Mouse (Mus musculus): ENCODE measurements at regions not wholly inside any gene's neighbourhood (a gene's known extent, or its start where the extent isn't known, plus 50 kb on each side); places are given as distances from the start of the nearest gene placed in this dataset.

GRCm38 (mm10) chr16:30736662-30737326, 137.3 kb downstream of the Fam43a start:
- DNase-seq: peak in 1 of 2 experiments; percentile 63

DNA sequence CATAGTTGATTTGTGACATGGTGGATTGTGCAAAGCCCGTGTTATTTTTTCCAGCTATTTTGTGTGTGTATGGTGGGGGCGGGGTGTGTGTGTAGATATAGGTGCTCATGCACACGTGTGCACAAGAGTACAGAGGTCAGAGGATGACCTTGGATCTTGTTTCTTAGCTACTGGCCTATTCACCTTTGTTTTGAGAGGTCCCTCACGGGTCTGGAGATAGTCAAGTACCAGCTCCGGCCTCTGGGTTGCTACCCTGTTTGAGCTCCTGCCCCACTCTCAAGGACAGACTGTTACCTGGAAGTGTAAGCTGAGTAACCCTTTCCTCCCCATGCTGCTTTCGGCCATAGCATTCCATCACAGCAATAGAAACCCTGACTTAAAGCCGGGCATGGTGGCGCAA, 138.0 kb downstream of the Fam43a start:
- DNase-seq: peak in 1 of 2 experiments; percentile 37

- DNase-seq: no peak
Observed at GRCm38 (mm10) chr16:30739651-30740050, 140.1 kb downstream of the Fam43a start.

DNA sequence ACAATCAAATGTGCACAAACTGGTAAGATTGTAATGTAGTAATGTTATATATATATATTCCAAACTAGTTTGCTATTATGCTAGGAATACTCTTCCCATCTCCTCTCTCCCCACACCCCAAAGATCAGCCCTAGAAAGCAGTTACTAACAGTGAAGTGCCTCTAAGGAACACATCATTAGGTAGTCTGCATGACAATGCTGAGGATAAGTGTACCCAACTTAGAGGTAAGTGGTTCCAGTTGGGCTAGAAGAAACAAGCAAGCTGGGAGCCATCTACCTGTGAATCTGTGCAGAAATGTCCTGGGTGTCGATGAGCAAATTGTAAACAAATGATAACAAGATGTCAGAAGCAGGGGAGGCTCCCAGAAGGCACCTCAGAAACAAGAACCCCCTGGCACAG, 141.7 kb downstream of the Fam43a start:
- DNase-seq: no peak

- peak in 1 of 2 experiments; percentile 51 for DNase-seq
Observed at GRCm38 (mm10) chr16:30742474-30742873, 143.0 kb downstream of the Fam43a start.

- no peak for DNase-seq
Observed at GRCm38 (mm10) chr16:30743566-30743965, 144.0 kb downstream of the Fam43a start.

DNA sequence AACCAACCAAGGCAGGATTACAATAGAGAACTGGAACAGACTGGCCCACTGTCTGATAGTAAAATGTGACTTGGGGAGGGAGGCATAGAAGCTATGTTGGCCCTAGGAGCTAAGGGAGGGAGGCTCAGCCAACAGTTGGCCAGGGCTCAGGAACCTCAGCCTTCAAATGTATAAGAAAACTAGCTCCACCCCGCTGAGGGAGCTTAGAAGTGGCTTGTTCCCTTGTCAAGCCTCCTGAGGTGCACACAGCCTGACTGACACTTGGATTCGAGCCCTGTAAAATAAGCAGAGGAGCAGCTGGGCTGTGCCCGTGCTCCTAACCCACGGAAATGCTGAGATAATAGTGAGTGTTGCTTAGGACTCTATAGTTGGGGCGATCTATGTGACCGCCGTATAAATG, 144.7 kb downstream of the Fam43a start:
- DNase-seq: no peak

DNA sequence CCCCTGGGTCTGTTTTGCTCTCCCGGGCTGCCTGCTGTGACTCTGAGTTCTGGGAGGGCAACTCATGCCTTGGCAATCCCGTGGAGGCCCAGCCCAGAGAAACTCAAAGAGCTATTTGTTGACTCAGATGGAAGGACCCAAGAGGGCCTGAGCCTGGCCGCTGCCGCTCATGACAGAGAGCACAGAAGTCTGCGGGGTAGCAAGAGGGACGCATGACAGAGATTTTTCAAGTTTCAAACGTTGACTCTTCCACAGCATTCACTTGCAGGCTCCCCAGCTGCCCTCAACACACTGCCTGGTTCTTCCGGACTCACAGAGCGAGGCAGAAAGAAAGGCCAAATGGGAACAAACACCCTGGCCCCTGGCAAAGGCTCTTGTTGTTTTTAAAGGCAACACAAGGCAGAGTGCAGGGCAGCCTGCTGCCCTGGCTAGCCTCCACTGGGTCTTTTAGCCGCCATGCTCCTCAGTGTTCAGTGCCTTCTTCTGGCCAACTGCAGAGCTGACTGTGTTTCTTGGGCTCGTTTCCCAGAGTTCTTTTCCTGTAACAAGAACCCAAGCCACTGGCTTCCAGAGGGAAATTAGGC, 146.2 kb downstream of the Fam43a start:
- DNase-seq: peak; percentile 53 to 70

DNA sequence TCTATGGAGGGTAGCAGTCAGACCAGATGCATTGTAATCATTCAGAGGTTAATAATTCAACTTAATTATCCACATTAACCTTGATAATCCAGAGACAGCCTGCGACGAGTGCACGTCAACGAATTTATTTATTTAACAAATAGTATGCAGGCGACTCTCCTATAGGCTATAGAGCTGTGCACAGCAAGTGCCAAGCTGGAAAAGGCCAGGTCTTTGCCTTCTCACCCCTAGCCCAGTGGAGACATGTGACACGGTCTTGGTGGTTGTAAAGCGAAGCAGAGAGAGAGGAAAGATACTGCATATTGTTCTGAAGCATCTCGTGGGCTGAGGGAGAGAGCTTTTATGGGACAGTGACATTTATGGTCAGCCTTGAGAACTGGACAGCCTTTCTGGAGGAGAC, 146.7 kb downstream of the Fam43a start:
- DNase-seq: no peak

DNA sequence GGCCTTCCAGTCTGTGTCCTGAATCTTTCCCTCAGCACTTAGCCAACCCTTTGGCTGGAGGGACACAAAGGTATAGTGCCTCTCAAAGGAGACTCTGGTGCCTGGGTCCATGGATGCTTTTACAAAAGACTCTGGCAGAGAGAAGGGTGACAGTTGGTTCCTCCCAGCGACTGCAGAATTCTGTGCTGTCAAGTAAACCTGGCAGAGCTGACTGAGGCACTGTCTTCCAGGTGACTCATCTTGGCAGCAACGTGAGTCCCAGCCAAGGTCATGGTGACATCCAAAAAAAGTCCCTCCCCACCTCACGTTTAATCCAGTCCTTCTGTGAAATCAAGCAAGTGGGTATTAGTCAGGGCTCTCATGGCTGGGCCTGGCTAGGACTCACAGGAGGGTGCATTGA, 150.3 kb downstream of the Fam43a start:
- no peak for DNase-seq

- no peak for DNase-seq
Observed at GRCm38 (mm10) chr16:30755771-30756170, 156.2 kb downstream of the Fam43a start.

GRCm38 (mm10) chr16:30756678-30757077, 157.2 kb downstream of the Fam43a start:
- peak in 1 of 2 experiments; percentile 36 for DNase-seq

GRCm38 (mm10) chr16:30757556-30757955, 158.0 kb downstream of the Fam43a start:
- DNase-seq: no peak

DNA sequence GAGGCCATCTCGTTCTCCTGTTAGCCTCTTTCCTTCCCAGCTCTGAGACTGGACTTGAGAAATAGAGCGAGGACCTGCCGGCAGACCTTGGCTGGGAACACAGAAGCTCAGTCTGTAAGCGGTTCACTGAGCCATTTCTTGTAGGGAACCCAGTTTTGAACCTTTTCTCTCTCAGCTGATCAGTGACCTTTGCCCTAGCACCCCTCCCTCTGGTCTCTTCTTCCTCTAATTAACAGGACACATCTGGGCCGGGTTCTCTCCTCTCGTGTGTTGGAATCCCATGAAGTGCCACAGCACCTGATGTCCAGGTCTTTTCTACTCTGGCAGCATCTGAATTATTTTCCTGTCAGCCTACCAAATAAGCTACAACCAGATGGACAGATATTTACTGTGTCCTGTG, 158.5 kb downstream of the Fam43a start:
- peak in 1 of 2 experiments; percentile 49 for DNase-seq

DNA sequence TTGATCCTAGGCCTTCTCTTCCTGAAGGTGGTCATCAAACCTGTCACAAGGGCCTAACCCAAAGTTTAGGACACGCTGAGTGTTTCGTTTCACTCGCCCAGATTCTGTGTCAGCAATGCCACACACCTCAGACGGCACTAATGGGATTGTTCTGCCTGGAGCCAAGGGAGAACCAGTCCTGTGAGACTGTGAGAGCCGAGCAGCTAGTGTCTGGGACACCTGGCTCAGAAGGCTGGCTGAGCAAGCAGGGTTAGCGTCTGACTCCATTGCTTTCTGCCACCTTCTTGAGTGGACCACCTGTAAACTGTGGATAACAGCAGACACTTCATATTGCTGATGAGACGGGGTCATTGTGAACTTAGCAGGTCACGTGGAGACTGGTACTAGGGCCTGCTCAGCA, 160.0 kb downstream of the Fam43a start:
- peak in 1 of 2 experiments; percentile 32 for DNase-seq

DNA sequence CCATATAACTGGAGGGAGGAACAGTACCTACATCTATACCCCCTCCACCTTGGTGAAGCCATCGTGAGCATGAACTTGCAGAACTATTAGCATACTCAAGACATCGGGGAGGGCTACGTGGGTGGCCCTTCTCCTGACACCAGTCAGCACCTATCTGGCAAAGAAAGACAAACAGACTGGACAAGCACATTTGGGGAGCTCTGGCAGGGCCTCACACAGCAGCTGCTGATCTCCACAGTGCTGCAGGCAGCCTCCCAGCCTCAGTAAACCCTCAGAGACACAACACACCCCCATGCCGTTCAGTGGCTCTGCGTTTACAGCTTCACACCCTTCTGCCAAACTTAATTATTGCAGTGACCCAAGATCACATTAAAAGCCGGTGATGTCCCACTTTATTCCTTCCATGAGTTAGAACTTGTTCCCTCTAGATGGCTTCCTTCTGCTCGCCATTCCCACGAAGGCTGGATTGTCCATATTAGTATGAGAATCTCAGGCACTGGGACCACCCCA, 161.7 kb downstream of the Fam43a start:
- peak in 1 of 2 experiments; percentile 17 for DNase-seq

DNA sequence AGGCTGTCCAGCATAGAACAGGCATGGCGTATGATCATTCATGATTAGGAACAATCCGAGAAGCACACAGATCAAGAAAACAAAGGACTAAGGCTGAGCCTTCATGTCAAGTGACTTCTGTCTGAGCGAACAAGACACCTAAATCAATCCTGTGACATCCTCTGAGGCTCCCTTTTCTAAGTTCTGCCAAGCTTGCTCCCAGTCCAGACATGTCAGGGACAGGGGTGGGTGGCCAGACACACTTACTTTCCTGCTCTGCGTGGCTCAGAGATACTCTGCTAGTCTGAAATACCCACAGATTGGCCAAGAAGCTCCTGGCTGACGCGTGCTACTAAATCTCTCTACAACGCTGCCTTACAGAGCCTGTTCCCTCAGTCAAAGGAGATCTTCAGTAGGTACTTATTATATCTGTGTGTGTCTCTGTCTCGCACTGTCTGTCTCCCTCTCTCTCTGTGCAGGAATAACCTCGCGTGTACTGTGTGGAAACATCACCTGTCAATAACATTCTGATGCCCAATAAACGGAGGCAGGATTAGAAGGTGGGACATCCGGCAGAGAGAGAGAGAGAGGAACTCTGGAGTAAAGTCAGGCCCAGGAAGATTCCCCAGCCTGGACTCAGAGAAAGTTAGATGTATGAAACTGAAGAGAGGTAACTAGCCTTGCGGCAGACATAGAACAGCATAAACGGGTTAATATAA, 163.5 kb downstream of the Fam43a start:
- DNase-seq: peak in 1 of 2 experiments; percentile 6

DNA sequence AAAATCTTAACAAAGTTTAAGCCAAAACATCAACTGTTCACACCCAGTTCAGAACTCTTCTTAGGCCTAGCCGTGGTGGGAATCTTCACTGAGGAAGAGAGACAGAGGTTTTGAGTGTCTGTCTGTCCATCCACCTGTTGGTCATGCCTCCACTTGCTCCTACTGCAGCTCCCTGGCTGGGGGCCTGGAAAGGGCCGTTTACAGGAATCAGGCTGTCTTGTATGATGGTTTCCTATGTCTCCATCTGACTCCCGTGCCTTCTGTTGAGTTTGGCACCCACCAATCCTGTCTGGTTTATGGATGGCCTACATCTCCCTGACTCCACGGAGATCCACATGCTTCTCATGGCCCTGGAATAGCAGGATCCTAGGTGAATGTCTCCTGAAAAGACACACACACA, 166.1 kb downstream of the Fam43a start:
- peak in 1 of 2 experiments; percentile 22 for DNase-seq

DNA sequence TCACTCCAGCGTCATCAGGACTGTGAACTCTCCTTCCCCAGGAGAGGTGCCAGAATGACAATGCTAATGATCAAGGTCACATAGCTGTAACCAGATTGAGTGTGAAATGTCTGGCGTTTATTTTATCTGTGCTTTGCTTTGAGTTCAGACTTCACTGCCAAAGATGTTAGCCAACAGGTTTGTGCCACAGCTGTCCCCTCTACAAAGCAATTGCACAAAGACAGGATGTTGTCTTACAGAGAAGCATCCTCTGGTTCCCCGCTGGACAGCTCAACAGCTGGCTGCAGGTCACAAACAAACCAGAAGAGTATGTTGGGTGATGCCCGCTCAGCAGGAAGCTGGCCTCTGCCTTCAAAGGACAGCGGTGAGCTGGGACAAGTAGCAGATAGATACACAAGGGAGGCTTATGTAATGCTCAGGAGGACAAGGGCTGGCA, 169.5 kb downstream of the Fam43a start:
- DNase-seq: peak; percentile 38 to 85

GRCm38 (mm10) chr16:30769467-30769866, 169.9 kb downstream of the Fam43a start:
- no peak for DNase-seq

GRCm38 (mm10) chr16:30772802-30773201, 173.3 kb downstream of the Fam43a start:
- peak; percentile 56 to 77 for DNase-seq

- DNase-seq: peak; percentile 70 to 82
Observed at GRCm38 (mm10) chr16:30774951-30775661, 175.6 kb downstream of the Fam43a start.
